Mouse (Mus musculus) myocyte (in vitro differentiated cells): Measurements from ENCODE around the gene Rmnd1. TPM values are rescaled to one million over a fixed set of nuclear protein-coding genes. Genes with fewer than 3 reads are reported as not detected.

Source experiments
- H3K27me3 ChIP-seq: one replicate; pipeline ENCODE4 v1.6.1; 2011; ENCODE audit not compliant: control insufficient read depth, insufficient read depth, insufficient read length
- H3K36me3 ChIP-seq: one replicate; pipeline ENCODE4 v1.6.1; 2011; ENCODE audit not compliant: control insufficient read depth, insufficient read depth
- H3K4me2 ChIP-seq: one replicate; pipeline ENCODE4 v1.6.1; 2011; ENCODE audit warnings: low read depth, control low read depth
- H3K4me3 ChIP-seq: one replicate; pipeline ENCODE4 v1.5.1; 2011; ENCODE audit warnings: mild to moderate bottlenecking, control low read depth, moderate library complexity
- H3K79me2 ChIP-seq: one replicate; pipeline ENCODE4 v1.6.1; 2011; ENCODE audit not compliant: control insufficient read depth, insufficient read depth
- H3ac ChIP-seq: one replicate; pipeline ENCODE4 v1.6.1; 2011; ENCODE audit not compliant: control insufficient read depth, insufficient read length
- CEBPB ChIP-seq: IDR thresholded peaks from 2 replicates; pipeline ENCODE4 v1.6.1; 2011; ENCODE audit warnings: mild to moderate bottlenecking, moderate library complexity; ENCODE audit not compliant: poor library complexity, insufficient read depth, severe bottlenecking
- E2F4 ChIP-seq: IDR thresholded peaks from one replicate; pipeline ENCODE4 v1.6.1; 2011; ENCODE audit warnings: mild to moderate bottlenecking, control low read depth, moderate library complexity; ENCODE audit not compliant: insufficient read depth
- MAX ChIP-seq: IDR thresholded peaks from one replicate; pipeline ENCODE4 v1.6.1; 2011; ENCODE audit warnings: low read depth, mild to moderate bottlenecking, control low read depth
- MYOD1 ChIP-seq, 3 experiments: IDR thresholded peaks; one replicate each; pipeline ENCODE4 v1.6.1; 2011; ENCODE audit warnings: control low read depth in 2 of 3, low read depth in 2 of 3, mild to moderate bottlenecking in 2 of 3, moderate library complexity in 1 of 3; ENCODE audit not compliant: insufficient read length in 2 of 3, control insufficient read depth in 1 of 3
- MYOG ChIP-seq, 3 experiments: IDR thresholded peaks; one replicate each; pipeline ENCODE4 v1.6.1; 2011; ENCODE audit warnings: control low read depth in 2 of 3, low read depth in 2 of 3, mild to moderate bottlenecking in 2 of 3; ENCODE audit not compliant: insufficient read length in 2 of 3, control insufficient read depth in 1 of 3, insufficient read depth in 1 of 3
- POLR2A ChIP-seq: IDR thresholded peaks from one replicate; pipeline ENCODE4 v1.6.1; 2011; ENCODE audit warnings: low read depth, mild to moderate bottlenecking, control low read depth, moderate library complexity; ENCODE audit not compliant: insufficient read length
- POLR2AphosphoS2 ChIP-seq: IDR thresholded peaks from one replicate; pipeline ENCODE4 v1.6.1; 2011; ENCODE audit warnings: low read depth, control low read depth; ENCODE audit not compliant: insufficient read length
- REST ChIP-seq: IDR thresholded peaks from one replicate; pipeline ENCODE4 v1.6.1; 2011; ENCODE audit warnings: mild to moderate bottlenecking, control low read depth, moderate library complexity; ENCODE audit not compliant: insufficient read depth, insufficient read length
- SRF ChIP-seq: IDR thresholded peaks from one replicate; pipeline ENCODE4 v1.6.1; 2011; ENCODE audit warnings: low read depth; ENCODE audit not compliant: control insufficient read depth, insufficient read length
- TCF12 ChIP-seq: IDR thresholded peaks from one replicate; pipeline ENCODE4 v1.6.1; 2011; ENCODE audit warnings: mild to moderate bottlenecking, control low read depth; ENCODE audit not compliant: poor library complexity, insufficient read depth, severe bottlenecking
- TCF3 ChIP-seq: IDR thresholded peaks from one replicate; pipeline ENCODE4 v1.6.1; 2011; ENCODE audit warnings: low read depth, control low read depth; ENCODE audit not compliant: insufficient read length
- USF1 ChIP-seq: IDR thresholded peaks from one replicate; pipeline ENCODE4 v1.6.1; 2011; ENCODE audit warnings: low read depth, mild to moderate bottlenecking, control low read depth, moderate library complexity
- polyA plus RNA-seq: library from polyadenylated mRNA; unstranded; fragments of >200 nt; fragmentation: generic; extraction: Trizol; gene quantifications from one replicate; pipeline ENCODE4 v1.2.1, GENCODE M21; 2012; ENCODE audit warnings: missing spikeins

Rmnd1 gene
- polyA plus RNA-seq, 1 experiment = 22.1 TPM

- Histone ChIP-seq H3K27me3 (no peaks in the 10 kb centered on the region), H3K79me2 (peaks cover 96% of the 10 kb centered on the region), H3K4me2 (peak overlapping the region; percentile 38), H3ac (no peak overlapping the region), H3K4me3 (no peak overlapping the region), H3K36me3 (peaks cover 4% of the 10 kb centered on the region)
- no peak for TF ChIP-seq E2F4
- no peak for TF ChIP-seq TCF12
- no peak for TF ChIP-seq MYOD1 (IDR thresholded peaks at IDR 0.05; ENCODE audit: control insufficient read depth in 1 of 3, insufficient read length in 2 of 3, low read depth in 2 of 3)
- no peak for TF ChIP-seq REST
- TF ChIP-seq POLR2AphosphoS2 = no peak
- TF ChIP-seq MAX = no peak
- TF ChIP-seq MYOG (IDR thresholded peaks at IDR 0.05; ENCODE audit: control insufficient read depth in 1 of 3, insufficient read depth in 1 of 3, insufficient read length in 2 of 3, low read depth in 2 of 3) = no peak
- no peak for TF ChIP-seq POLR2A
- no peak for TF ChIP-seq SRF
- TF ChIP-seq USF1 = no peak
- no peak for TF ChIP-seq CEBPB
- TF ChIP-seq TCF3 = no peak
These were observed 36.9 kb downstream of the Rmnd1 start for GRCm38 (mm10) chr10:4395321-4395720.

- no peaks in the 10 kb centered on the region for H3K27me3 ChIP-seq
- H3K79me2 ChIP-seq = peaks cover 88% of the 10 kb centered on the region
- H3K4me2 ChIP-seq = no peak overlapping the region
- no peaks in the 10 kb centered on the region for H3K36me3 ChIP-seq
- no peak overlapping the region for H3ac ChIP-seq
- H3K4me3 ChIP-seq = no peak overlapping the region
- no peak for TF ChIP-seq TCF3
These were observed 40.3 kb downstream of the Rmnd1 start for GRCm38 (mm10) chr10:4391851-4392250.

- TF ChIP-seq MAX = no peak
- TF ChIP-seq MYOG (IDR thresholded peaks at IDR 0.05; ENCODE audit: control insufficient read depth in 1 of 3, insufficient read depth in 1 of 3, insufficient read length in 2 of 3, low read depth in 2 of 3) = no peak
- no peak for TF ChIP-seq TCF12
- TF ChIP-seq SRF = no peak
- TF ChIP-seq REST = no peak
- Histone ChIP-seq H3ac (no peak overlapping the region), H3K27me3 (no peaks in the 10 kb centered on the region), H3K36me3 (no peaks in the 10 kb centered on the region), H3K4me2 (no peak overlapping the region), H3K4me3 (no peak overlapping the region), H3K79me2 (peaks cover 81% of the 10 kb centered on the region)
These were observed 41.1 kb downstream of the Rmnd1 start for GRCm38 (mm10) chr10:4391076-4391475.

GRCm38 (mm10) chr10:4390550-4390949, 41.6 kb downstream of the Rmnd1 start:
- peaks cover 78% of the 10 kb centered on the region for H3K79me2 ChIP-seq
- H3K36me3 ChIP-seq = no peaks in the 10 kb centered on the region
- peak overlapping the region; percentile 94 for H3K4me2 ChIP-seq
- TF ChIP-seq POLR2AphosphoS2 = no peak
- no peak for TF ChIP-seq TCF12
- no peak for TF ChIP-seq MYOD1 (IDR thresholded peaks at IDR 0.05; ENCODE audit: control insufficient read depth in 1 of 3, insufficient read length in 2 of 3, low read depth in 2 of 3)
- TF ChIP-seq TCF3 = no peak
- no peak for TF ChIP-seq MYOG (IDR thresholded peaks at IDR 0.05; ENCODE audit: control insufficient read depth in 1 of 3, insufficient read depth in 1 of 3, insufficient read length in 2 of 3, low read depth in 2 of 3)
- no peak for TF ChIP-seq CEBPB
- no peak for TF ChIP-seq E2F4
- TF ChIP-seq SRF = no peak
- no peak for TF ChIP-seq POLR2A
- no peak for TF ChIP-seq REST
- no peak for TF ChIP-seq MAX
- TF ChIP-seq USF1 = no peak
- H3K4me3 ChIP-seq = no peak overlapping the region
- H3ac ChIP-seq = no peak overlapping the region
- H3K27me3 ChIP-seq = no peaks in the 10 kb centered on the region

GRCm38 (mm10) chr10:4389461-4390112, 42.6 kb downstream of the Rmnd1 start:
- H3K4me3 ChIP-seq = peak overlapping the region; percentile 57
- H3K27me3 ChIP-seq = no peaks in the 10 kb centered on the region
- no peak overlapping the region for H3ac ChIP-seq
- no peak for TF ChIP-seq MYOG (IDR thresholded peaks at IDR 0.05; ENCODE audit: control insufficient read depth in 1 of 3, insufficient read depth in 1 of 3, insufficient read length in 2 of 3, low read depth in 2 of 3)
- no peak for TF ChIP-seq USF1
- no peak for TF ChIP-seq POLR2AphosphoS2
- no peak for TF ChIP-seq SRF
- TF ChIP-seq MYOD1 (IDR thresholded peaks at IDR 0.05; ENCODE audit: control insufficient read depth in 1 of 3, insufficient read length in 2 of 3, low read depth in 2 of 3) = no peak
- no peak for TF ChIP-seq MAX
- no peak for TF ChIP-seq E2F4
- TF ChIP-seq POLR2A = no peak
- no peak for TF ChIP-seq TCF3
- no peak for TF ChIP-seq CEBPB
- TF ChIP-seq TCF12 = no peak
- peaks cover 71% of the 10 kb centered on the region for H3K79me2 ChIP-seq
- peak overlapping the region; percentile 94 for H3K4me2 ChIP-seq
- H3K36me3 ChIP-seq = no peaks in the 10 kb centered on the region
